Mouse (Mus musculus) layer of hippocampus, postnatal 36 days (tissue): ENCODE data around the gene Gabrr1. TPM values are rescaled to one million over a fixed set of nuclear protein-coding genes. Genes with fewer than 3 reads are reported as not detected.

Experiments
- DNase-seq, 2 experiments: peaks; one replicate each; pipeline ENCODE4 v3.0.0; 2022
- total RNA-seq, 2 experiments: library from RNA; stranded (reverse); gene quantifications; 2 replicates each; pipeline ENCODE4 v1.2.3; 2021

Gabrr1 gene
- total RNA-seq, 2 experiments from 2014 or later = 0.20 TPM; not detected in 1

DNA sequence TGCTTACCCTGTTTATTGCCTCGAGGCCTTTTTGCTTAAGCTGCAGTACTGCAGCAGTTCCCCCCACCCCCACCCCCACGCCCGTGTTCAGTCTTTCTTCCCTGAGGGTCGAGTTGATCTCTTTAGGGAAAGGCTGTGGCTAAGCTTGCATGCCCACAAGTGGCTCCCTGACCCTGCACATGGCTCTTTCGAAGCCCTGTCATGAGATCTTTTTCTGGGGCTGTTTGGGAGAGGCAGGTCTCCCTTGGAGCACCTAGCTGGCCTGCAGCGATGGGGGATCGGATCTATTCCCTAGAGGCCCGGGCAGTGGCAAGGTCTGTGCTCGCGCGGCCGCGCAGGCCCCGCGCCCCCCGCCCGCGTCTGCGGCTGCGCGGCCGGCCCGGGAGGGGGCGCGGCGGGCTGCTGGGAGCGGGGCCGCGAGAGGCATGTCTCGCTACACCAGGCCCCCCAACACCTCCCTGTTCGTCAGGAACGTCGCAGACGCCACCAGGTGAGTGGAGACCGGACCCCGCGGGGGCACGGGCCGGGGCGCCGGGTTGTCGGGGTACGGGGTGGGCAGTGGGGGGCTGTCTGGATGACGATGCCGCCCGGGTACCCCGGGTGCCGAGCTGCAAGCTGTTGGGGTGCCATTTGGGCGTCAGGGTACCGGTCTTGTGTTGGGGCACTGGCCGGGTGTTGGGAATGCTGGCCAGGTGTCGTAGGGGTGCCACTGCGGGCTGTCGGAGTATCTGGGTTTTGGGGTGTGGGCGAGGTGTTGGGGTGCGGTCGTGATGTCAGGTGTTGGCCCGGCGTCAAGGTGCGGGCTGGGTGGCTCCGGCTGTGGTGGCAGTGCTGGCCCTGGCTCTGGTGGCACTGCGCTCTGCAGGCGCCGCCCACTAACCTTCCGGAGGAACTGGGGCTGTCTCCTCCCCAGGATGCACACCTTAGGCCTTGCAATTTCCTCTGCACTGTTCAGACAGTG lies 76.8 kb downstream of the Gabrr1 start, which contains the start of gene Srsf12:
Srsf12 (plus strand) TSS at position 111 of the 961 bp plus-strand sequence.
- peak; percentile 35 to 50 for DNase-seq

Other genes starting within 250 kb of the Gabrr1 start
- gene Ankrd6, start 181.7 kb upstream of the Gabrr1 start, total RNA-seq = 10 to 100 TPM; 39.4 to 43.2 TPM
- gene Rragd, start 149.5 kb upstream of the Gabrr1 start, total RNA-seq = 10 to 100 TPM; 59.8 to 65.4 TPM
- gene Ube2j1, start 101.1 kb upstream of the Gabrr1 start, total RNA-seq = 100 to 1,000 TPM in 1 of 2 experiments, 10 to 100 TPM in 1; 98.5 to 104 TPM
- under 1 TPM; 0.85 to 0.96 TPM for gene Gabrr2, start 69.5 kb upstream of the Gabrr1 start, total RNA-seq
- 1 to 10 TPM; 7.9 to 9.9 TPM for gene Pm20d2, start 57.2 kb downstream of the Gabrr1 start, total RNA-seq
- 10 to 100 TPM; 26.9 to 28.7 TPM for gene Srsf12, start 76.5 kb downstream of the Gabrr1 start, total RNA-seq
- gene Pnrc1, start 157.6 kb downstream of the Gabrr1 start, total RNA-seq = 100 to 1,000 TPM; 137 to 151 TPM
- gene Rngtt, start 177.8 kb downstream of the Gabrr1 start, total RNA-seq = 10 to 100 TPM; 29.0 to 29.7 TPM